Mouse (Mus musculus) MEL-GATA-1-ER (cell line): ENCODE results near the gene Ly6g6c.
A peak's percentile ranks its signal among the peaks of the same experiment; 100 is the strongest.

Experiments used
- DNase-seq: peaks from one replicate; pipeline ENCODE4 v3.0.0-alpha.2; 2012; ENCODE audit warnings: low read depth; ENCODE audit errors: extremely low read depth

Ly6g6c gene

DNA sequence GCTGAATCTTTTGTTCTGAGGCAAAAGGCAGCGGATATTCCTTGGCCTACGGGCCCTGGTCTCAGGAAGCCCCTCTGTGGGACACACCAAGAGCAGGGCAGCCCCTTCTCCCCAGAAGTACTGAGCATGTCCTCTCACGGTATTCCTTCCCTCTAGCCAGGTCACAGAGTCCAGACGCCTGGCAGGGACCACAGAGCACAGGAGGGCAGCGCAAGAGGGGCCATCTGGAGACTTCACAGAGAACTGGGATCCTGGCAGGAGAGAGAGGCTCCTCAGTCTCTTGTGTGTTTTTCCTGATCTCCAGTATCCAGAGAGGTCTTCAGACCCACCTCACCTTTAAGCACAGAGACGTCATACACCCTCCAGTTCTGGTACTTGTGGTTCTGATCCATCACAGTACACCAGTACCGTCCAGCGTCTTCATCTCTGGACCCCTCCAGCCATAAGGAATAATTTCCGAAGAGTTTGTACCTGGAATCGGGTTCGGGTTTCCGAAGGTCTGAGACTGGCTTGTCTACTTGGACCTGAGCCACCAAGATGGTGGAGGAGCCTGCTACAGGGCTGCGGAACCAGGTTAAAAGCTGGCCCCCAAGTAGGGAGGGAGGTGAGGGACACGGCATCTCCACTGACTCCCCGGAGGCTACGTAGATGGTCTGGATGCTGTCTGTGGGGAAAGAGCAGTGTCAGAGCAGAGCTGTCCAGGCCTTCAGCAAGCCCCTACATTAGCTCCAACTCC lies 17.8 kb downstream of the Ly6g6c start:
- no peak for DNase-seq

GRCm38 (mm10) chr17:35083929-35084497 lies 18.8 kb downstream of the Ly6g6c start:
- no peak for DNase-seq

DNA sequence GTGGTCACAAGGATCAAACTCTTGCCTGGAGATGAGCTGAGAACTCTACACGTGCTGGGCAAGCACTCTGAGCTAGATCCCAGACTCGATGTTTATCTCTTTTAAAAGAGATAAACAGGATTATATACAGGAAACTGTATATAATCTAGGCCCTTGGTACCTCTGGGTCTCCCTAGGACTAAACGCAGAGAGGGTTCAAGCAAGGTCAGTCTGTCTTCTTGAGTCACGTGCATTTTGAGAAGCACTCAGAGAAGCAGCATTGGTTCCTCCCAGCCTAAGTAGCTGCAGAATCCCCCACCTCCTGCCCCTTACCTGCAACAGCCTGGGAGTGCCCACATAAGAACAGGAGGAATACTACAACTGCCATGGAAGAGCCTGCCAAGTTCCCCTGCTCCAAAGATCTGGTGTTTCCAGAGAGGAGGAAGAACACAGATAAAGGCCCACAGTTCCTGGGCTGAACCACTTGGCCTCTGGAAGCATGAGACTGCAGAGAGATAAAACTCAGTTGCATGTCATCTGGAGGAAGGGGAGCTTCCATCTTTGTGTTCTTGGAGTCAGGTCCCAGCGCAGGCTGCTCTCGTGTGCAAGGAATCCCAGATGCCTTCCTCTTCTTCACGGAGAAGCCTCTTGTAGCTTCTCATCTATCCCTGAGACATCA lies 20.1 kb downstream of the Ly6g6c start, which contains the start of gene Ly6g6f:
Ly6g6f (minus strand) TSS at position 403 of the 658 bp plus-strand sequence.
- no peak for DNase-seq

DNA sequence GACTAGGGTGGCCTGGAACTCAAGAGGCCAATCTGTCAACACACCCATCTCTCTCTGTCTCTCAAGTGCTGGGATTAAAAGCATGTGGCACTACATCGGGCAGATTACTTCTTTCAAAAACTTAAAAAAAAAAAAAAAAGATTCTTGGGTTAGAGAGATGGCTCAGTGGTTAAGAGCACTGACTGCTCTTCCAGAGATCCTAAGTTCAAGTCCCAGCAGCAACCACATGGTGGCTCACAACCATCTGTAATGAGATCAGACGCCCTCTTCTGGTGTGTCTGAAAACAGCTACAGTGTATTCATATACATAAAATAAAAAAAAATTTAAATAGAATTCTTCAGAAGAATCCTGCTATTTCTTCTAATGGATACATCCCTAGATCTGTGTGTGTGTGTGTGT lies 23.0 kb downstream of the Ly6g6c start:
- no peak for DNase-seq

DNA sequence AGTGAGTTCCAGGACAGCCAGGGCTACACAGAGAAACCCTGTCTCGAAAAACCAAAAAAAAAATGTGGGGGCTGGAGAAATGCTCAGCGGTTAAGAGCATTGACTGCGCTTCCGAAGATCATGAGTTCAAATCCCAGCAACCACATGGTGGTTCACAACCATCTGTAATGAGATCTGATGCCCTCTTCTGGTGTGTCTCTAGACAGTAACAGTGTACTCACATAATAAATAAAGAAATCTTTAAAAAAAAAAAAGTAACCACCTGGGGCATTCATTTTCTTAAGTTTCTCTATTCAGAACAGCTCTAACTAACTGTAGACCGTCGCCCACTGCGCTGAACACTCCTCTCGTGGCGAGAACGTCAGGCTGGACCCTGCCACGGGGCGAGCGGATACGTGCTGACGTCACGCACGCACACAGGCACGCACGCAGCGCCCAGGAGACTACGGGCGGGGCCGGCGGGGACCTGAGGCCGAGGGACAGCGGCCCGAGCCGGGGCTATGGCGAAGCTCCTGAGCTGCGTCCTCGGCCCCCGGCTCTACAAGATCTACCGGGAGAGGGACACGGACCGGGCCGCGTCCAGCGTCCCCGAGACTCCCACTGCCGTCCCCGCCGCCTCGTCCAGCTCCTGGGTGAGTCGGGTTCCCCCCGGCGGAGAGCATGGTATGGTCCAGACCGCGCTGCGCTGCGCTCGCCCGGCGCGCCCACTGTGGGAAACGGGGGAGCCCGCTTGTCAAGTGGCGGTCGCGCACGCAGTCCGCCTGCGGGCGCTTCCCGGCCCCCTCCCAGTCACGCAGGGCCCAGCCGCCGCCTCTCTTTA lies 23.8 kb downstream of the Ly6g6c start, which contains the start of gene Abhd16a:
Abhd16a (plus strand) TSS at position 439 of the 820 bp plus-strand sequence.
- DNase-seq = peak; percentile 74

DNA sequence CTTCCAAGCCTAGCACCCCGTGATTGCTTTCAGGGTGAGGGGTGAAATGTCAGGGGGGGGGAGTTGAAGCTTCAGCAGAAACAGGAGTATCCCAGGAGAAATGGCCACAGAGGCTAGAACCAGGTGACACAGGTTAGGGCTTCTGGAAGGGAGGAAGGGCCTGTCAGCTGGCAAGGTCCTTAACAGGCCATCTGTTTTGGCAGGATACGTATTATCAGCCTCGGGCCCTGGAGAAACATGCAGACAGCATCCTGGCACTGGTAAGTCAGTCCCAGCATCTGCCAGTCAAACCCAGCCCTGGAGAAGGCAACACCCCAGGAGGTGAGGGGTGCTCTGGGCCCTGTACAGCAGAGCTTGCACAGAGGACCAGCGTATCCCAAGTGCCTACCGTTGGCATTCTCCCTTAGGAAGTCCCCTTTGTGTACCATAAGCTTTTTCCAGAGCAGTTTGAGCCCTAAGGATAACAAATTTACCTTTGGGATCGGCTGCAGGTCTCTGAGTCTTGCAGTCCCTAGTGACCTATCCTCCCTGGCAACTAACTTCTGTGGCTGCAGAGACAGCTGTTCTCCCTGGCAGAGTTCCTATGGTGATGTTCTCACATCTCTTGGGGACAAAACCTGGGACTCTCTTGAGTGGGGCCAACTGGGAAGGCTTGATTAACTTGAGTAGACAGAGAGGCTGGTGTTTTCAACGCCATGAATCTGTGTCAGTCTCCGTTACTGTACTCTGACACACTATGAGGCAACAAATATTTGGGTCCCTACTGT lies 25.2 kb downstream of the Ly6g6c start:
- no peak for DNase-seq

DNA sequence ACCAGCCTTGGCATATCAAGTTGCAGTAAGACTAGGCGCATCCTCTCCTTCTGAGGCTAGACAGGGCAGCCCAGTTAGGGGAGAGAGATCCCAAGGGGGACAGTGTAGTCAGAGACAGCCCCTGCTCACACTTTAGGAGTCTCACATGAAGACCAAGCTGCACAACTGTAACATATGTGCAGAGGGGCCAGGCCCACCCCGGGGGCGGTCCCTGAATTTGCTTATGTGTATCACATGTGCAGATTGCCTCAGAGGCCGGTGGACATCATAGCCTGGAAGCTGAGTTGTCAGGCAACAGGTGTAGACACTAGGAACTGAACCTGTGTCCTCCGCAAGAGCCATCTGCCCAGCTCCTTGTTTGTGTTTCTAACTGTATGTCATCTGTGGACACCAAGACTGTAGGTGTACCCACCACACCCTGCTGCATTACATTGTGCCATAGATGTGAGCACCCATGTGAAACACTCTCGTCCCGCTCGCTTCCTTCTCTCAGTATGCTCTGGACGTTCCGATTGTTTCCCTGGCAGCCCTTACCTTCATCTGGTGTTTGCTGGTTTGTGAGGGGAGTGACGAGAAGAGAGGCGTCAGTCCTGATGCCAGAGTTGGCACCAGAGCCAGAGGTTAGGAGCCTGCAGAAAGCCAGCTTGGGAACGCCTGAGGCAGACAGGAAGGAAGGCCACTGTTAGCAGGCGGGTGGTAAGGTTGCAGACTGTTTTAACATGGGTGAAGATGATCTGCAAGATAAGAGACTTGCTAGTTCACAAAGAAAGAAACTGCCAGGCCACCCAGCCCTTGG lies 27.4 kb downstream of the Ly6g6c start:
- no peak for DNase-seq

DNA sequence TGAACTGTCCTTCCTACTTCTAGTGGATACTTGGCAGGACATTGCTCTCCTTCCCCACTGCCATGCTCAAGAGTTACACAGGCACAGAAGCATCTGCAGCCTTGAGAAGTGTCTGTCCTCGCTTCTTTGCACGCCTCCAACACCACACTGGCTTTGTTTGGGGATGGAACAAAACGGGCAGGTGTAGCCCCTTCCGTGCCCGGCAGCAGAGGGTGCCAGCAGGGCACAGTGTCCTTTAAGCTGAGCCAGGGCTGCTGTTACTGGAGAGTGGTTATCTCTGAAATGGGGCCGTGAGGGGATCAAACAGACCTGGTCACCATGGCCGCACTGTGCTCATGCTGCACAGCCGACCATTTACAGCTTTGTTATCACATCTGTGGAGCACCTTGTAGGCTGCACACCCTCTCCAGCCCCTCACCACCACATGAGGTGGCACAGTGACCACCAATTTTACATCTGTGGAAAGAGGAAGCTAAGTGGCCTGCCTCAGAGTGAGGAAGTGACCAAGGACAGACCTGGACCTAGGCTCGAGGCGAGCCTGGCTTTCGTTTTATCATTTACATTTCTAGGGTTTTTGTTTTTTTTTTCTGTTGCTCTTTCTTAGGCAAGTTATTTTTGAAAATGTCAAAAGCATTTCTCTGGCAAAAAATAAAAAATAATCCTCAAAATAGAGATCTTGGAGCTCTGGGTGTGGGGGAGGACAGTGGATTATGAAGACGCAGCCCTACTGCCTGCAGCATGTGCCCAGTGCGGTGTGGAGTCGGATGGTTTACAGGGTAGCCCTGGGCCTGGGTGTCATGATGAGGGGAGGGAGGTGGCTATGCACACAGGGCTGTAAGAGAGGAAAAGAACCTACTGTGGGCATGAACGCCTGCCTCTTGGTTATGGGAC lies 29.5 kb downstream of the Ly6g6c start:
- DNase-seq = no peak

DNA sequence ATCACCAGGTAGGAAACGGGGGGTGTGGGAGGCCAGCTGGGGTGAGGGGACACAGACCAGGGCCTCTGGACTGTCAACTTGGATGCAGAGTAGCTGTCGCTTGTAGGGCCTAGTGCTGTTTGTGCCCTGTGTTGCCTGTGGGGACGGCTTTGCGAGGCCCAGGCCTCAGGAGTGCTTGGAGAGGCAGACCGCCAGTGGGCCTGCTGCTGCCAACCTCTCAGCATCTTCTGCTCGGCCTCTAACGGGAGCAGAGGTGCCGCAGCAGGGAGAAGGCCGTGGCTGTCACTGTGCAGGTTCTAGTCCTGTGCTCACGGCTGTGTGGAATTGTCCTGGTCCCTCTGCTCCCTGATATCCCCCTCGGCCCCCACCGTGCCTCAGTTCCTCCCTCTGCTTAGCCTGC lies 31.4 kb downstream of the Ly6g6c start:
- DNase-seq = no peak

DNA sequence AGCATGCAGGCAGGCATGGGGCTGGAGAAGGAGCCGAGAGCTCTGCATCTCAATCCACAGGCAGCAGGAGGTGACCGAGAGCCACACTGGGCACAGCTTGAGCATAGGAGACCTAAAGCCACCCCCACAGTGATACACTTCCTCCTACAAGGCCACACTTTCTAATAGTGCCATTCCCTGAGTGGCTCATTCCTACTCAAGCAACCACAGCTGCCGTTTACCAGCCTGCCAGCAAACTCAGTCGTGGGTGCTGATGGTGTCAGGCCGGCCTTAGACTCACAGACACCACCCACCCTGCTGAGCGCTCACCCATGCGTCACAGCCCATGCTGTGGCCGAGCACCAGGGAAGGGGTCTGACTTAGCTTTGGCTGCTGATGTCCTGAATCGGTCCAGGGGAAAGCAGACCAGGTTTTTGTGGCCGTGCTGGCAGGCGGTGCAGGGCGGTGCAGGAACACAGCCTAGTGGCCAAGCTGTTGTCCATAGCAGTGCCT lies 32.0 kb downstream of the Ly6g6c start:
- no peak for DNase-seq

GRCm38 (mm10) chr17:35100196-35100765 lies 35.1 kb downstream of the Ly6g6c start:
- no peak for DNase-seq

DNA sequence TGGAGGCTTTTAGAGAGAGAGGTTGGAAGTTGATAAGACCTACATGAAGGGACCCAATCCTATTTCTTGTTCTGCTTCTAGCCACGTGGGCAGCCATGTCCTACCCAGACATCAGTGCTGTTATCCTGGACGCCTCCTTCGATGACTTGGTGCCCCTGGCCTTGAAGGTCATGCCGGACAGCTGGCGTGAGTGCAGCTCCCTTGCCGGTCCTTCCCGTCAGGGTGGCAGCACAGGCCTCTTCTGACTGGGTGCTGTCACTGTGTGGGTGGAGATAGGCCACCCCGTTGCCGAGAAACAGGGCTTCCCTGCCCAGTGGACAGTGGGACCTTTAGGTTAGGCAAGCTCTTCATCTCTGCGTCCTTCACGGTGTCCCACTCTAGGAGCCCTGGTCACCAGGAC lies 36.0 kb downstream of the Ly6g6c start:
- DNase-seq = no peak

GRCm38 (mm10) chr17:35102299-35102698 lies 37.1 kb downstream of the Ly6g6c start:
- DNase-seq = no peak

DNA sequence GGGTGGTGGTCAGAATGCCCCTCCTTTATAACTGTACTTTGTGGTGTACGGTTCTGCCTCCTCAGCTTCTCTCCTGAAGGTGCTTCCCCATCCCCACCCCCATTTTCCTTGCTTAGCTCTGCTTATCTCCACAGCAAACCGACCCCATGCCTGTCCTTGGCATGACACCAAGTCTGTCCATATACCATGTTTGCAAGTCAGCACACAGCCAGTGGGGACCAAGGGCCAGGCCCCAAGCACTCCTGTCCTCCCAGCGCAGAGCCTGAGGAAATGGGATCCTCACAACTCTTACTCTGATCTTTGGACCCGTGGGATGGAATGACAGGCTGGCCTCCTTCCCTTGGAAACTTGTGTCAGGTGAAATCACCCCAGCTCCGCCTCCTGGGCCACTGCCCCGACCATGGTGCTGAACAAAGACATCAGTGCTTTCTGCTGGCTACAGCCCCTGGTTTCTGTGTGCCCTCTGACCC lies 38.1 kb downstream of the Ly6g6c start:
- DNase-seq = peak; percentile 93

DNA sequence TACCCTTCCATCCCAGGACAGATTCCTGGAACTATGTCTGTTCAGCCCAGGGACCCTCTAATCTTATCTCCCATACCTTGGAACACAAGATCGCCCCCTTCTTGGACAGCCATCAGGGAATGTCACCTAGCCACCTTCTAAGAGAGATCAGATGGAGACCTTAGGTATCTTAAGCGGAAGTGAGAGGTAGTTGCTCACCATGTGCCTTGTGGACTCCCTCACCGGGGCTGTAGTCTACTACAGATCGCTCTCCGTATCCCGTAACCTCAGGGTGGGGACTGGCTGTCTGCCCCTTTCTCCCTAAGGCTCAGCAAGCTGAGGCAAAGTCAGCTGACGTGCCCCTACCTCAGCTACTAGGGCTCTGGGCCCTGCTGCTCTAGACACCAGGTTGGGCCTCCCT lies 38.9 kb downstream of the Ly6g6c start:
- no peak for DNase-seq

DNA sequence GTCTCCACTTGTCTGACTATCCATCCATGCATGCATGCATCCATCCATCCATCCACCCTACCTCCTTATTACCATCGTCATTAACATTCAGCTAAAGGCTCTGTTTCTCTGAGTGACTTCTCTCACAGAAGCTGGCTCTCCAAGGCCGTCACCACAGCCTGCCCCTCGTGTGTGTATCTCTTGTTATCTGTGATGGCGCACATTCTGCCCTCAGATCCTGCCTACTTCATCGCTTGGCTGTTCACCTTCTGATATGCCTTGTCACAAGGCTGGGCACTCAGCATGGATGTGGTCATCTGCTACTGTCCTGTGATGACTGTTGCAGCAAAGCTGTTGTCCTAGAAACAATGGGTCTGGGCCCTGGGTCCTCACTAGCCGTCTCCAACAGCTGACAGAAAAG lies 39.6 kb downstream of the Ly6g6c start:
- DNase-seq = peak; percentile 79

DNA sequence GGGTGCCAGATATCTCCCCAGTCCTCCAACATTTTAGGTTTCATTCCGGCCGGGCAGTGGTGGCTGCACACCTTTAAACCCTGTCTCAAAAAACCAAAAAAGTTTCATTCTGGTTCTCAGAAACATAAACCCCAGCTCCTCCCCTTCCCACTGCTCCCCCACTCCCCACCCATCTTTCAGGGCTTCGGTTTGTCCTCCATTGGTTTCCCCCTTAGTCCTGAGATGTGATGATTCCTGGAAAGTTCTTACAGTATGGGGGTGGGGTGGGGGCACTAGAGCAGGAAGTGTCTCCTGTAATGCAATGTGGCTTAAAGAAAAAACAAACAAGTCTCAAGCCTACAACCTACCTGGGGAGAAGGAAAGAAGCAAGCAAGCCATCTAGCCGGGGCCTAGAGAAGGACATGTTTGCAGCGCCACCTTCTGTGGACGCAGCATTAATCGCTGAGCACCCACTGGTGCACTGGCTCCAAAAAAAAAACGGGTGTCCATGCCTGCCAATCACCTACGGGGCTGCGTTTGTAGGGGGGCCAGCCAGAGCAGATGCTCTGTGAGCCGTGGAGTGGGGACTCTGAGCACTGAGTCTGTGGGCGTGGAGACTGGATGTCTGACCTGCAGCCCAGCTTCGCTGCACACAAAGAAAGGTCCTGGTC lies 40.7 kb downstream of the Ly6g6c start:
- DNase-seq = no peak

DNA sequence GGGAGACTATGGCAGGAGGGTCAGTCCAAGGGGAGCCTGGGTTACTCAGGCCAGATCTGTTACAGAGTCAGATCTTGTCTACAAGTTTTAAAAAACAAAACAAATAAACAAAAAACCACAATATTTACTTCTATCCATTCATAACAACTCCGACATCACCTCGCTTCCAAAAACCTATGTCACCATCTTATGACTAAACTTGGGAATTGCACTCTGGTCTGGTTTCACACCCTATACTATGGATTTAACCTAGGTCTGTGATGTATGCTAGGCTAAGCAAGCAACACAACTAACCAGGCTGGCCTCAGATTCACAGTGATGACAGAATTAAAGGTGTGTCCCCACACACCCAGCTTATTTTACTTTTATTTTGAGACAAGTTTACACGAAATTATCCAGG lies 41.3 kb downstream of the Ly6g6c start:
- DNase-seq = no peak
